Mouse (Mus musculus) liver, adult 2 months (tissue): ENCODE data around the gene Sypl. TPM values are rescaled to one million over a fixed set of nuclear protein-coding genes. Genes with fewer than 3 reads are reported as not detected.
A peak's percentile ranks its signal among the peaks of the same experiment; 100 is the strongest.

ENCODE experiments used
- DNase-seq: peaks from one replicate; pipeline ENCODE4 v3.0.0-alpha.2; 2011; ENCODE audit warnings: low read depth, low spot score; ENCODE audit errors: extremely low read depth
- H3K27ac ChIP-seq: fragments of 200-500 bp; replicated peaks from 2 replicates; pipeline ENCODE4 v1.5.1; 2012; ENCODE audit warnings: low read depth, mild to moderate bottlenecking, control low read depth, inconsistent platforms, low read length; ENCODE audit not compliant: insufficient read depth
- H3K27me3 ChIP-seq: fragments of 200-500 bp; 2 replicates; pipeline ENCODE4 v1.6.1; 2012; ENCODE audit warnings: mild to moderate bottlenecking, moderate library complexity, low read length, inconsistent platforms; ENCODE audit not compliant: control insufficient read depth, insufficient read depth
- H3K36me3 ChIP-seq: fragments of 200-500 bp; 2 replicates; pipeline ENCODE4 v1.6.1; 2012; ENCODE audit warnings: low read length, inconsistent platforms; ENCODE audit not compliant: control insufficient read depth, insufficient read depth
- H3K4me1 ChIP-seq: fragments of 200-500 bp; 2 replicates; pipeline ENCODE4 v1.6.1; 2011; ENCODE audit warnings: low read length; ENCODE audit not compliant: control insufficient read depth, insufficient read depth
- H3K4me3 ChIP-seq: fragments of 200-500 bp; 2 replicates; pipeline ENCODE4 v1.5.1; 2011; ENCODE audit warnings: low read depth, mild to moderate bottlenecking, control low read depth, low read length, moderate library complexity; ENCODE audit not compliant: insufficient read depth
- H3K79me2 ChIP-seq: fragments of 200-500 bp; 2 replicates; pipeline ENCODE4 v1.6.1; 2012; ENCODE audit warnings: inconsistent platforms, mild to moderate bottlenecking, low read length, moderate library complexity; ENCODE audit not compliant: control insufficient read depth, insufficient read depth
- H3K9ac ChIP-seq: fragments of 200-500 bp; 2 replicates; pipeline ENCODE4 v1.6.1; 2012; ENCODE audit warnings: low read depth, mild to moderate bottlenecking, control low read depth, inconsistent platforms, low read length
- CTCF ChIP-seq: fragments of 200-500 bp; IDR thresholded peaks from 2 replicates; pipeline ENCODE4 v1.5.1; 2011; ENCODE audit warnings: low read depth, low read length, control low read depth
- POLR2A ChIP-seq: fragments of 200-500 bp; IDR thresholded peaks from 2 replicates; pipeline ENCODE4 v1.6.1; 2011; ENCODE audit warnings: low read length, control low read depth; ENCODE audit not compliant: insufficient read depth; ENCODE audit errors: extremely low read depth
- WGBS: fragments of 180-500 bp; shearing (Covaris S2); methylation state at CpG from one replicate; pipeline ENCODE4 v1.1.7; 2018; 5-methylcytosine and 5-hydroxymethylcytosine counted together
- polyA plus RNA-seq: library from polyadenylated mRNA; depleted of rRNA; stranded (reverse); fragments of >200 nt; gene quantifications from 2 replicates; pipeline ENCODE4 v1.2.3, GENCODE M21; 2012; rRNA removed
- total RNA-seq: library from RNA; depleted of rRNA; stranded (reverse); fragments of >200 nt; gene quantifications from 2 replicates; pipeline ENCODE4 v1.2.3, GENCODE M21; 2014; rRNA removed

The Sypl gene
- total RNA-seq: 38.6 and 42.0 TPM in 2 replicates
- polyA plus RNA-seq: 41.2 and 48.4 TPM in 2 replicates

GRCm38 (mm10) chr12:32953596-32954215, at the start of gene Sypl:
Gene Sypl, plus strand, starts transcription at chr12:32953891.
- peaks cover 3% of the 10 kb centered on the region; the same call in 1 of the 2 replicates for H3K79me2 ChIP-seq
- no peaks in the 10 kb centered on the region for H3K36me3 ChIP-seq
- H3K9ac ChIP-seq: peak within 1 kb of the TSS; percentile 95
- H3K27ac ChIP-seq: peak within 1 kb of the TSS; percentile 98
- peak within 1 kb of the TSS; percentile 95 for H3K4me3 ChIP-seq
- DNase-seq: peak; percentile 90
- no peaks in the 10 kb centered on the region for H3K27me3 ChIP-seq
- peaks cover 3% of the 10 kb centered on the region for H3K4me1 ChIP-seq
- under 1% methylated on average over 51 of the region's 52 CpGs for WGBS
- no peak for TF ChIP-seq CTCF
- TF ChIP-seq POLR2A: no peak

- no peaks in the 10 kb centered on the region for H3K27me3 ChIP-seq
- no peak for TF ChIP-seq CTCF
- no peak for TF ChIP-seq POLR2A
- 51% methylated on average over 10 of the region's 10 CpGs for WGBS
- no peak for DNase-seq
- H3K36me3 ChIP-seq: no peaks in the 10 kb centered on the region
- no peak overlapping the region for H3K9ac ChIP-seq
- no peak overlapping the region for H3K27ac ChIP-seq
- H3K4me1 ChIP-seq: no peaks in the 10 kb centered on the region
- no peaks in the 10 kb centered on the region for H3K79me2 ChIP-seq
- H3K4me3 ChIP-seq: no peak overlapping the region
Measured at GRCm38 (mm10) chr12:32909686-32910085, 44.0 kb upstream of the Sypl start.

GRCm38 (mm10) chr12:32910092-32910491, 43.6 kb upstream of the Sypl start:
- WGBS: 19% methylated on average over 11 of the region's 11 CpGs

GRCm38 (mm10) chr12:32910560-32911194, 43.0 kb upstream of the Sypl start:
- no peak overlapping the region for H3K27ac ChIP-seq
- 42% methylated on average over 15 of the region's 15 CpGs for WGBS
- H3K4me3 ChIP-seq: no peak overlapping the region
- TF ChIP-seq CTCF (peak; percentile 78), POLR2A (no peak)
- H3K9ac ChIP-seq: no peak overlapping the region
- DNase-seq: peak; percentile 54
- no peaks in the 10 kb centered on the region for H3K4me1 ChIP-seq
- H3K27me3 ChIP-seq: no peaks in the 10 kb centered on the region
- no peaks in the 10 kb centered on the region for H3K36me3 ChIP-seq
- H3K79me2 ChIP-seq: no peaks in the 10 kb centered on the region

More at GRCm38 (mm10) chr12:32910092-32910491, 43.6 kb upstream of the Sypl start:
- H3K27me3 ChIP-seq: no peaks in the 10 kb centered on the region
- no peaks in the 10 kb centered on the region for H3K4me1 ChIP-seq
- no peaks in the 10 kb centered on the region for H3K79me2 ChIP-seq
- H3K27ac ChIP-seq: no peak overlapping the region
- TF ChIP-seq POLR2A (no peak), CTCF (peak; percentile 50)
- H3K9ac ChIP-seq: no peak overlapping the region
- no peaks in the 10 kb centered on the region for H3K36me3 ChIP-seq
- H3K4me3 ChIP-seq: no peak overlapping the region
- DNase-seq: peak; percentile 75

GRCm38 (mm10) chr12:32911569-32911968, 42.1 kb upstream of the Sypl start:
- no peak overlapping the region for H3K4me3 ChIP-seq
- no peaks in the 10 kb centered on the region for H3K79me2 ChIP-seq
- WGBS: 68% methylated on average over 4 of the region's 4 CpGs
- H3K9ac ChIP-seq: no peak overlapping the region
- TF ChIP-seq POLR2A (no peak), CTCF (no peak)
- no peaks in the 10 kb centered on the region for H3K27me3 ChIP-seq
- H3K4me1 ChIP-seq: no peaks in the 10 kb centered on the region
- H3K27ac ChIP-seq: no peak overlapping the region
- H3K36me3 ChIP-seq: no peaks in the 10 kb centered on the region
- DNase-seq: no peak

GRCm38 (mm10) chr12:32912772-32913171, 40.9 kb upstream of the Sypl start:
- Histone ChIP-seq H3K4me3 (no peak overlapping the region), H3K27ac (no peak overlapping the region), H3K9ac (no peak overlapping the region), H3K27me3 (no peaks in the 10 kb centered on the region), H3K4me1 (no peaks in the 10 kb centered on the region), H3K36me3 (no peaks in the 10 kb centered on the region), H3K79me2 (no peaks in the 10 kb centered on the region)
- TF ChIP-seq POLR2A: no peak
- 76% methylated on average over 5 of the region's 5 CpGs for WGBS
- no peak for DNase-seq
